ENCODE assay signal across 8 mouse cellular contexts in the genomic region with DNA sequence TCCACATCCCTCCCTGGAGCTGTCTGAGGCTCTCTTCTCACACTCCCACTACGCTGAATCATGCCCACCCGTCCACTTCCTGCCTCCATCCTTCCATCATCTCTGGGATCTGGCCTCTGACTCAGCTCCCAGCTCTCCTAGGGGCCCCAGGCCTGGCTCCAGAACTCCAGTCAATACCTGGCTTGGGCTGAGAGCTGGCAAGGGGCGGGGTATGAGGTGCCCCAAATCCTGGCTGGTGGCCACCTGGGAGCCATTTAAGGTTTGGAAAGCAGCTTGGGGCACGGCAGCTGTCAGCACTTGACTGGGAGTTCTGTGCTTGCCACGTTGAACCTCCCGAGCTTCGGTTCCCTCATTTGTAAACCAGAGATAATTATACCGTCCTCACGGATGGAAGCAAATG. TPM values are rescaled to one million over a fixed set of nuclear protein-coding genes. Genes with fewer than 3 reads are reported as not detected.
DNase-seq lines count a peak whose midpoint lies in the region; ATAC-seq and TF ChIP-seq lines count a peak whose summit lies in the region.

No protein-coding gene starts in this region.

- no peak for TF ChIP-seq CTCF in left cerebral cortex, adult 2 months (IDR thresholded peaks at IDR 0.05)
- no peak for TF ChIP-seq CTCF in olfactory bulb, adult 2 months (IDR thresholded peaks at IDR 0.05; ENCODE audit: insufficient read depth, low read depth, low read length)

- 36% methylated on average over 9 of the region's 9 CpGs for WGBS in embryonic facial prominence, embryonic 15.5 days
- WGBS in heart, embryonic 15.5 days, result 24% methylated on average over 9 of the region's 9 CpGs
- WGBS in olfactory bulb, adult 2 months, result 21% methylated on average over 9 of the region's 9 CpGs

- H3K27ac ChIP-seq in left cerebral cortex, adult 2 months, result peak overlapping the region; percentile 69
- peak overlapping the region; percentile 51; the same call in 1 of the 2 replicates for H3K27ac ChIP-seq in embryonic facial prominence, embryonic 15.5 days (replicated peaks)
- H3K27ac ChIP-seq in heart, embryonic 15.5 days, result peak overlapping the region; percentile 96
- H3K27ac ChIP-seq in olfactory bulb, adult 2 months (ENCODE audit: insufficient read depth, low read depth, low read length), result peak overlapping the region; percentile 2

- H3K4me2 ChIP-seq in embryonic facial prominence, embryonic 15.5 days (replicated peaks), result no peak overlapping the region
- H3K4me2 ChIP-seq in heart, embryonic 15.5 days, result peak overlapping the region; percentile 24

- no peak overlapping the region for H3K9ac ChIP-seq in embryonic facial prominence, embryonic 15.5 days
- H3K9ac ChIP-seq in heart, embryonic 15.5 days, result 0 out of 2 replicates have a peak overlapping the region, but pooled peaks have one; percentile 13

- H3K9me3 ChIP-seq in embryonic facial prominence, embryonic 15.5 days (replicated peaks), result no peaks in the 10 kb centered on the region
- H3K9me3 ChIP-seq in heart, embryonic 15.5 days (replicated peaks), result no peaks in the 10 kb centered on the region

- peak; percentile 50 for ATAC-seq in embryonic facial prominence, embryonic 15.5 days (ENCODE audit: insufficient number of reproducible peaks, low FRiP score, low TSS enrichment, low read depth)
- peak; percentile 84 for ATAC-seq in heart, embryonic 15.5 days (replicated peaks; ENCODE audit: insufficient number of reproducible peaks, insufficient read depth, low FRiP score, low read depth)

- H3K27me3 ChIP-seq in embryonic facial prominence, embryonic 15.5 days, result peaks cover 19% of the 10 kb centered on the region
- H3K27me3 ChIP-seq in heart, embryonic 15.5 days, result peaks cover 17% of the 10 kb centered on the region; the same call in 1 of the 2 replicates

- 0 out of 2 replicates have a peak, but pooled peaks cover 16% of the 10 kb centered on the region for H3K36me3 ChIP-seq in embryonic facial prominence, embryonic 15.5 days
- H3K36me3 ChIP-seq in heart, embryonic 15.5 days, result peaks cover 24% of the 10 kb centered on the region; the same call in 1 of the 2 replicates

- no peak overlapping the region for H3K4me3 ChIP-seq in left cerebral cortex, adult 2 months
- H3K4me3 ChIP-seq in embryonic facial prominence, embryonic 15.5 days (replicated peaks), result no peak overlapping the region
- no peak overlapping the region for H3K4me3 ChIP-seq in heart, embryonic 15.5 days
- H3K4me3 ChIP-seq in olfactory bulb, adult 2 months (ENCODE audit: insufficient read depth, low read depth, low read length), result no peak overlapping the region

- peak in 1 of 2 experiments; percentile 64 for DNase-seq in left cerebral cortex, adult 2 months (ENCODE audit: extremely low spot score in 1 of 2, low spot score in 2 of 2)
- DNase-seq in left cerebral cortex, postnatal 14 days (ENCODE audit: low spot score in 2 of 2), result no peak
- DNase-seq in kidney, adult 9 months, result no peak
- no peak for DNase-seq in adrenal gland, postnatal 25 days
- DNase-seq in liver, result no peak

- no peak for TF ChIP-seq POLR2A in olfactory bulb, adult 2 months (IDR thresholded peaks at IDR 0.05; ENCODE audit: insufficient read depth, low read depth, low read length)

- intact Hi-C loops in left cerebral cortex, adult 2 months (cut with DNase I), result no loop called here
- intact Hi-C loops in left cerebral cortex, postnatal 14 days (cut with DNase I), result loop anchor here (10.0 kb wide), 1 partner anchor 48 kb away; no protein-coding TSS in a partner anchor

- H3K4me1 ChIP-seq in embryonic facial prominence, embryonic 15.5 days, result peaks cover 24% of the 10 kb centered on the region
- peaks cover 48% of the 10 kb centered on the region for H3K4me1 ChIP-seq in heart, embryonic 15.5 days (replicated peaks)
- peaks cover 37% of the 10 kb centered on the region for H3K4me1 ChIP-seq in olfactory bulb, adult 2 months (ENCODE audit: control insufficient read depth, insufficient read depth, low read length)

RNA-seq across cellular contexts. Expression of a gene that starts 18.0 kb away (rescaled TPM):
- total RNA-seq in left cerebral cortex, adult 2 months (2021), result 100 to 1,000 TPM; 199 to 215 TPM
- total RNA-seq in left cerebral cortex, postnatal 14 days (2021), result 100 to 1,000 TPM; 199 to 210 TPM
- 16.5 and 18.6 TPM in 2 replicates for polyA plus RNA-seq in embryonic facial prominence, embryonic 15.5 days (2015; fragmentation: Nextera tagmentation; extraction: Ambion mirVana)
- 44.5 and 54.4 TPM in 2 replicates for polyA plus RNA-seq in heart, embryonic 15.5 days (2015; fragmentation: Nextera tagmentation; extraction: Ambion mirVana)
- polyA plus RNA-seq in olfactory bulb, adult 2 months (2012; ENCODE audit: insufficient read depth, insufficient read length, low replicate concordance, missing spikeins), result not detected in 2 replicates
- total RNA-seq in adrenal gland, postnatal 25 days (2021), result 15.8 and 18.1 TPM in 2 replicates

RNA-seq across cellular contexts. Expression of a gene that starts 33.0 kb away (rescaled TPM):
- 1 to 10 TPM in 1 of 2 experiments, under 1 TPM in 1; 0.77 to 1.7 TPM for total RNA-seq in left cerebral cortex, adult 2 months (2021)
- 1 to 10 TPM; 1.5 to 2.6 TPM for total RNA-seq in left cerebral cortex, postnatal 14 days (2021)
- 112 and 140 TPM in 2 replicates for polyA plus RNA-seq in embryonic facial prominence, embryonic 15.5 days (2015; fragmentation: Nextera tagmentation; extraction: Ambion mirVana)
- polyA plus RNA-seq in heart, embryonic 15.5 days (2015; fragmentation: Nextera tagmentation; extraction: Ambion mirVana), result 374 and 419 TPM in 2 replicates
- not detected in 2 replicates for polyA plus RNA-seq in olfactory bulb, adult 2 months (2012; ENCODE audit: insufficient read depth, insufficient read length, low replicate concordance, missing spikeins)
- 9.3 and 14.1 TPM in 2 replicates for total RNA-seq in adrenal gland, postnatal 25 days (2021)

RNA-seq across cellular contexts. Expression of a gene that starts 42.6 kb away (rescaled TPM):
- 10 to 100 TPM; 65.0 to 69.4 TPM for total RNA-seq in left cerebral cortex, adult 2 months (2021)
- 10 to 100 TPM; 54.2 to 61.2 TPM for total RNA-seq in left cerebral cortex, postnatal 14 days (2021)
- polyA plus RNA-seq in embryonic facial prominence, embryonic 15.5 days (2015; fragmentation: Nextera tagmentation; extraction: Ambion mirVana), result 103 and 104 TPM in 2 replicates
- polyA plus RNA-seq in heart, embryonic 15.5 days (2015; fragmentation: Nextera tagmentation; extraction: Ambion mirVana), result 63.9 and 81.8 TPM in 2 replicates
- not detected in 2 replicates for polyA plus RNA-seq in olfactory bulb, adult 2 months (2012; ENCODE audit: insufficient read depth, insufficient read length, low replicate concordance, missing spikeins)
- total RNA-seq in adrenal gland, postnatal 25 days (2021), result 78.5 and 82.3 TPM in 2 replicates

RNA-seq across cellular contexts. Expression of a gene that starts 57.1 kb away (rescaled TPM):
- total RNA-seq in left cerebral cortex, adult 2 months (2021), result 10 to 100 TPM in 1 of 2 experiments, 1 to 10 TPM in 1; 8.7 to 13.2 TPM
- 10 to 100 TPM; 14.9 to 17.7 TPM for total RNA-seq in left cerebral cortex, postnatal 14 days (2021)
- polyA plus RNA-seq in embryonic facial prominence, embryonic 15.5 days (2015; fragmentation: Nextera tagmentation; extraction: Ambion mirVana), result 0.65 and 0.84 TPM in 2 replicates
- 0.40 and 0.81 TPM in 2 replicates for polyA plus RNA-seq in heart, embryonic 15.5 days (2015; fragmentation: Nextera tagmentation; extraction: Ambion mirVana)
- polyA plus RNA-seq in olfactory bulb, adult 2 months (2012; ENCODE audit: insufficient read depth, insufficient read length, low replicate concordance, missing spikeins), result not detected in 2 replicates
- total RNA-seq in adrenal gland, postnatal 25 days (2021), result 4.8 and 6.9 TPM in 2 replicates

Comparison
In these comparisons a context has a peak if more than half of its experiments do, and no peak if none do; other contexts are left out.
1. H3K27ac ChIP-seq: peak in every context shown above with its lines; median percentile 96 in heart, embryonic 15.5 days; 69 in left cerebral cortex, adult 2 months; 51 in embryonic facial prominence, embryonic 15.5 days; 2 in olfactory bulb, adult 2 months.
2. RNA of a gene that starts 18.0 kb away (total RNA-seq): 199 to 215 TPM in left cerebral cortex, adult 2 months and 199 to 210 TPM in left cerebral cortex, postnatal 14 days; 15.8 to 18.1 TPM in adrenal gland, postnatal 25 days; every median in the first group is over 10 times any median in the second.